Mouse (Mus musculus): ENCODE data around the gene Emb. TPM values are rescaled to one million over a fixed set of nuclear protein-coding genes. Genes with fewer than 3 reads are reported as not detected.

Emb gene
- polyA plus RNA-seq, 2 experiments, result 11.9 to 18.4 TPM

DNA sequence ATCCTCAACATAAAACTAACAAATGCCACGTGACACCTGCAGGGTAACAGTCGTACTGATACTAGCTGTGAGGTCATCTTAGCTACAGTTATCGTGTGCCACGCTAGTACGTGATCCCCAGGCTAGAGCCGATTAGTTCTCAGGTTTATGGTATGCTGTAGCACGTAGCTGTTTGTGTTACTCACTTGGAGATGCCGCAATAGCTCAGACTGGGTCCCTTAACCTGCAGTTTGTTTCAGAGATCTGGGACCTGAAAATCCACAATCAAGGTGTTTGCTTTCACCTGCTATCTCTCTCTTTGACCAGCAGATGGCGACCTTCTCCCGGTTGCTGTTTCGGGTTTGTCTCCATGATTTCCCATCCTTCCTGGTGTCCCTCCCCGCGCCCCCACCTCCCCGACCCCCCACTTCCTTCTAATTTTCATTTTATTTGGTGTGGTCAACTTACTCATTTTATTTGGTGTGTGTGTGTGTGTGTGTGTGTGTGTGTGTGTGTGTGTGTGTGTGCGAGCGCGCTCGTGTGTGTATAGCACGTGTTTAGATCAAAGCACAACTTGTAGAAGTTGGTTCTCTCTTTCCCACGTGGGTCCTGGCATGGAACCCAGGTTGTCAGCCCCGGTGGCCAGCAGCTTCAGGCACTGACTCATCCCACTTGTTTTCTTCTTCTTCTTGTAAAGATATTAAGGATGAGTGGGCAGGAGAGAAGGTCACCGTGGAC is 5.4 kb upstream of the Emb start:
- no peak overlapping the region for H3K4me3 ChIP-seq (replicated peaks; ENCODE audit: low read length)
- WGBS, result 42% methylated on average over 22 of the region's 22 CpGs
- no peak overlapping the region for H3K9ac ChIP-seq (ENCODE audit: low read depth, low read length, severe bottlenecking)
- H3K4me2 ChIP-seq (replicated peaks; ENCODE audit: low read depth, low read length, severe bottlenecking), result no peak overlapping the region; the same call in 1 of the 2 replicates
- TF ChIP-seq POLR2A (IDR thresholded peaks at IDR 0.05; ENCODE audit: borderline replicate concordance, extremely low read depth, insufficient read depth, insufficient read length), result no peak
- no peak for DNase-seq (ENCODE audit: low spot score)
- no peaks in the 10 kb centered on the region for H3K4me1 ChIP-seq (ENCODE audit: control insufficient read depth, insufficient read depth, low read length)
- no peak overlapping the region for H3K27ac ChIP-seq (replicated peaks; ENCODE audit: low read depth, low read length)
- ATAC-seq (ENCODE audit: low FRiP score, low read depth), result 0 out of 2 replicates have a peak, but pooled peaks have one; percentile 15
- H3K9me3 ChIP-seq (ENCODE audit: control insufficient read depth, low read length), result no peaks in the 10 kb centered on the region
- no peaks in the 10 kb centered on the region for H3K36me3 ChIP-seq (ENCODE audit: control insufficient read depth, insufficient read depth, low read length)
- H3K27me3 ChIP-seq (ENCODE audit: control insufficient read depth, insufficient read depth, low read length), result no peaks in the 10 kb centered on the region

DNA sequence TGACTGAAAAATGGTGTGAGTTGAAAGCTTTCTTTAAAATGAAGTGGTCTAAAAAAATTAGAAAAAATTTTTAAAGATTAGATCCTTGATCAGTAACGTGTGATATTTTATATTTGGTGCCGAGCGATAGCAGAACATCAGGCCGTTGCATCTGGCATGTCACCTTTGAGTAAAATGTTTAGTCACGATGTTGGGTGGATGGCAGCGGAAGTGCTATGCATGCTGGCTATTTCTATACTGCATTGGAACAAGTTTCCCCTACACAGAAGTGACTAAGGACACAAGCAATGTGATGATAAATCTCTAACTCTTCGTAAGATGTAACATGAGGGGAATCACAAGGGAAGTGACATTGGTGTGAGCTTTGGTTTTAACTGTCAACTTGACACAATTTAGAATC is 3.7 kb upstream of the Emb start:
- no peak for ATAC-seq (ENCODE audit: low FRiP score, low read depth)
- 93% methylated on average over 7 of the region's 7 CpGs for WGBS
- no peak for TF ChIP-seq POLR2A (IDR thresholded peaks at IDR 0.05; ENCODE audit: borderline replicate concordance, extremely low read depth, insufficient read depth, insufficient read length)

DNA sequence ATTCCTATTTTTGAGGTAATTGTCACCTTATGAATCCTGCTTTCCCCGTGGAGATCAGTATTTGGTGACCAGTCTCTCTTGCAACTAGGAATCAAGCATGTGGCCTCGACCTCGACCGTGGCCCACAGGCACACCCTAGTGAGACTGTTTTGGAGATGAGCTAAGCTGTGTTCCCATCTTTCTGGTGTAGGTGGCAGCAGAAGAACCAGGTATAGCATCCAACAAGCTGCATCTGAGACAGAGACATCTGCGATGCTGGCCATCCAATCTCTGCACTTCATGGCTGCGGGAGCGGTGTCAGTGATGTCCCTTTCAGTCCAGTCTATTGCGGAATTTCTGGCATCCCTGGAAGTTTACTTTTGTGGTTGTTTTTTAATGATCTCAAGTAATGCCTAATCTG is 2.3 kb upstream of the Emb start:
- Histone ChIP-seq H3K4me3 (replicated peaks; ENCODE audit: low read length) (no peak overlapping the region), H3K4me1 (ENCODE audit: control insufficient read depth, insufficient read depth, low read length) (no peaks in the 10 kb centered on the region), H3K27ac (replicated peaks; ENCODE audit: low read depth, low read length) (no peak overlapping the region), H3K9ac (ENCODE audit: low read depth, low read length, severe bottlenecking) (no peak overlapping the region), H3K27me3 (ENCODE audit: control insufficient read depth, insufficient read depth, low read length) (no peaks in the 10 kb centered on the region), H3K4me2 (replicated peaks; ENCODE audit: low read depth, low read length, severe bottlenecking) (no peak overlapping the region), H3K36me3 (ENCODE audit: control insufficient read depth, insufficient read depth, low read length) (no peaks in the 10 kb centered on the region), H3K9me3 (ENCODE audit: control insufficient read depth, low read length) (no peaks in the 10 kb centered on the region)
- no peak for TF ChIP-seq POLR2A (IDR thresholded peaks at IDR 0.05; ENCODE audit: borderline replicate concordance, extremely low read depth, insufficient read depth, insufficient read length)
- 92% methylated on average over 8 of the region's 8 CpGs for WGBS
- ATAC-seq (ENCODE audit: low FRiP score, low read depth), result no peak
- DNase-seq (ENCODE audit: low spot score), result no peak

More for the DNA sequence above, 3.7 kb upstream of the Emb start:
- no peaks in the 10 kb centered on the region for H3K27me3 ChIP-seq (ENCODE audit: control insufficient read depth, insufficient read depth, low read length)
- H3K27ac ChIP-seq (replicated peaks; ENCODE audit: low read depth, low read length), result no peak overlapping the region
- no peaks in the 10 kb centered on the region for H3K4me1 ChIP-seq (ENCODE audit: control insufficient read depth, insufficient read depth, low read length)
- H3K36me3 ChIP-seq (ENCODE audit: control insufficient read depth, insufficient read depth, low read length), result no peaks in the 10 kb centered on the region
- H3K9ac ChIP-seq (ENCODE audit: low read depth, low read length, severe bottlenecking), result no peak overlapping the region
- DNase-seq (ENCODE audit: low spot score), result no peak
- H3K4me3 ChIP-seq (replicated peaks; ENCODE audit: low read length), result no peak overlapping the region
- no peaks in the 10 kb centered on the region for H3K9me3 ChIP-seq (ENCODE audit: control insufficient read depth, low read length)
- no peak overlapping the region for H3K4me2 ChIP-seq (replicated peaks; ENCODE audit: low read depth, low read length, severe bottlenecking)

DNA sequence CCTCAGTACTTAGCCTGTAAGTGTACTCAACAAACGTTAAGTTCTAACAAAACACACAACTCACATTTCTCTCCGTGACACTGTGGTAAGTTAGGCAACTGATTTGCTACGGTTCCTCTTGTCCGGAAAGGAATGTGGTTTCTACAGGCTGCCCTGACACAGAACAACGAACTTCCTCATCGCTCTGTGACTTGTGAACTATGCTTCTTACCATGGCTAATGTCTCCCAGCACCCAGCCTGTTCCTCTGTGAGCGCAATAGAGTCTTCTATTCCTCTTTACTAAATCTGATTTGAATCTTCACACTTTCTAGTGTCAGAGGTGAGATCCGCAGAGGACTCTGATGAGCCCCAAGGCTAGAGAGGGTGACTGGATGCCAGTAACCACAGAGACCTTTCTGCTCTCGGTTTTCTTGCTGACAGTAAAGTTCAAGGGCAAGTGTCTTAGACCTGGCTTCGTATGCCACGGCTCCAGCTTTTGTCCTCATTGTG is 3.1 kb downstream of the Emb start:
- no peak for ATAC-seq (ENCODE audit: low FRiP score, low read depth)
- WGBS, result 61% methylated on average over 11 of the region's 11 CpGs

DNA sequence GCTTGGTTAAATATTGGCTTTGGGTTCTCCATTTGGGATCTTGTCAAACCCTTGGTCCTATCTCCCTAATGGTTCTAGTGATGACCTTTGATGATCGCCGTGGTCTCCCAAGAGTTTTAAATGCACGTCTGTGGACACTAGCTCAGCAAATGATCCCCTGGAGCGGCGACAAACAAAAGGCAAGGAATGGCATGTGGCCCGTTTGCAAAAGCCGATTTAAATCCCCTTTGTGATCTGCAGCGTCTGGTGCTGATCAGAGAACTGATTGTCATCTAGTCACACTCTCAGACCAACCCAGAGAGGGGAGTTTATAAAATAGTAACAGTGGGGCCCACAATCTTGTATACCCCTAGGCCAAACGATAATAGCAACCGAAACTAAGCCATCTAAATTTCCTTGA is 7.1 kb downstream of the Emb start:
- Histone ChIP-seq H3K4me1 (ENCODE audit: control insufficient read depth, insufficient read depth, low read length) (peaks cover 2% of the 10 kb centered on the region; the same call in 1 of the 2 replicates), H3K9me3 (ENCODE audit: control insufficient read depth, low read length) (no peaks in the 10 kb centered on the region), H3K36me3 (ENCODE audit: control insufficient read depth, insufficient read depth, low read length) (no peaks in the 10 kb centered on the region), H3K4me3 (replicated peaks; ENCODE audit: low read length) (no peak overlapping the region), H3K9ac (ENCODE audit: low read depth, low read length, severe bottlenecking) (no peak overlapping the region), H3K27me3 (ENCODE audit: control insufficient read depth, insufficient read depth, low read length) (no peaks in the 10 kb centered on the region), H3K27ac (replicated peaks; ENCODE audit: low read depth, low read length) (no peak overlapping the region), H3K4me2 (replicated peaks; ENCODE audit: low read depth, low read length, severe bottlenecking) (no peak overlapping the region)
- DNase-seq (ENCODE audit: low spot score) (no peak), ATAC-seq (ENCODE audit: low FRiP score, low read depth) (no peak)
- TF ChIP-seq POLR2A (IDR thresholded peaks at IDR 0.05; ENCODE audit: borderline replicate concordance, extremely low read depth, insufficient read depth, insufficient read length), result no peak
- WGBS, result 16% methylated on average over 10 of the region's 10 CpGs

More for the DNA sequence above, 3.1 kb downstream of the Emb start:
- no peak overlapping the region for H3K9ac ChIP-seq (ENCODE audit: low read depth, low read length, severe bottlenecking)
- no peaks in the 10 kb centered on the region for H3K4me1 ChIP-seq (ENCODE audit: control insufficient read depth, insufficient read depth, low read length)
- no peak overlapping the region for H3K27ac ChIP-seq (replicated peaks; ENCODE audit: low read depth, low read length)
- H3K9me3 ChIP-seq (ENCODE audit: control insufficient read depth, low read length), result no peaks in the 10 kb centered on the region
- DNase-seq (ENCODE audit: low spot score), result no peak
- no peak for TF ChIP-seq POLR2A (IDR thresholded peaks at IDR 0.05; ENCODE audit: borderline replicate concordance, extremely low read depth, insufficient read depth, insufficient read length)
- H3K4me2 ChIP-seq (replicated peaks; ENCODE audit: low read depth, low read length, severe bottlenecking), result no peak overlapping the region
- H3K4me3 ChIP-seq (replicated peaks; ENCODE audit: low read length), result no peak overlapping the region
- H3K27me3 ChIP-seq (ENCODE audit: control insufficient read depth, insufficient read depth, low read length), result no peaks in the 10 kb centered on the region
- H3K36me3 ChIP-seq (ENCODE audit: control insufficient read depth, insufficient read depth, low read length), result no peaks in the 10 kb centered on the region
